Mouse (Mus musculus) limb, embryonic 14.5 days (tissue): ENCODE data around the gene AU021092. TPM values are rescaled to one million over a fixed set of nuclear protein-coding genes. Genes with fewer than 3 reads are reported as not detected.

ENCODE experiments used
- ATAC-seq: fragments of 200-750 bp; cut with Nextera tagmentation; 2 replicates; pipeline ENCODE4 v1.8.0; 2017; ENCODE audit warnings: low read depth, moderate number of reproducible peaks, moderate TSS enrichment; ENCODE audit not compliant: low FRiP score
- DNase-seq: peaks from one replicate; pipeline ENCODE4 v3.0.0-alpha.2; 2015; ENCODE audit warnings: low spot score
- H3K27ac ChIP-seq: fragments of 300-500 bp; sonication (generic); replicated peaks from 2 replicates; pipeline ENCODE4 v1.5.1; 2014; ENCODE audit warnings: low read depth, mild to moderate bottlenecking, low read length, moderate library complexity, mixed read lengths
- H3K27me3 ChIP-seq: fragments of 300-500 bp; sonication (generic); 2 replicates; pipeline ENCODE4 v1.6.1; 2014; ENCODE audit warnings: low read length, mixed read lengths; ENCODE audit not compliant: control insufficient read depth, insufficient read depth
- H3K36me3 ChIP-seq: fragments of 300-500 bp; sonication (generic); 2 replicates; pipeline ENCODE4 v1.6.1; 2014; ENCODE audit warnings: mild to moderate bottlenecking, low read length, moderate library complexity, mixed read lengths; ENCODE audit not compliant: control insufficient read depth, insufficient read depth
- H3K4me1 ChIP-seq: fragments of 300-500 bp; sonication (generic); 2 replicates; pipeline ENCODE4 v1.6.1; 2014; ENCODE audit warnings: antibody characterized with exemption, low read length, mixed read lengths; ENCODE audit not compliant: control insufficient read depth, insufficient read depth
- H3K4me2 ChIP-seq: fragments of 300-500 bp; sonication (generic); replicated peaks from 2 replicates; pipeline ENCODE4 v1.6.1; 2014; ENCODE audit warnings: low read depth, mild to moderate bottlenecking, low read length, moderate library complexity; ENCODE audit not compliant: severe bottlenecking
- H3K4me3 ChIP-seq: fragments of 300-500 bp; sonication (generic); replicated peaks from 2 replicates; pipeline ENCODE4 v1.5.1; 2014; ENCODE audit warnings: low read length
- H3K9ac ChIP-seq: fragments of 300-500 bp; sonication (generic); 2 replicates; pipeline ENCODE4 v1.6.1; 2014; ENCODE audit warnings: mild to moderate bottlenecking, low read depth, low read length, moderate library complexity; ENCODE audit not compliant: severe bottlenecking
- H3K9me3 ChIP-seq: fragments of 300-500 bp; sonication (generic); 2 replicates; pipeline ENCODE4 v1.6.1; 2016; ENCODE audit warnings: low read length; ENCODE audit not compliant: control insufficient read depth
- POLR2A ChIP-seq: fragments of 200-500 bp; IDR thresholded peaks from 2 replicates; pipeline ENCODE4 v1.8.0; 2012; ENCODE audit warnings: inconsistent platforms, mild to moderate bottlenecking, moderate library complexity, borderline replicate concordance; ENCODE audit not compliant: insufficient read depth, insufficient read length; ENCODE audit errors: extremely low read depth
- WGBS: fragments of 180-500 bp; shearing (Covaris S2); extraction: QIAGEN DNeasy Blood & Tissue Kit; methylation state at CpG from one replicate; pipeline ENCODE4 v1.1.7; 2014; 5-methylcytosine and 5-hydroxymethylcytosine counted together
- polyA plus RNA-seq, 2 experiments: library from polyadenylated mRNA; depleted of rRNA in 1 of 2; stranded (reverse) in 1 of 2; unstranded in 1 of 2; fragments of >200 nt; fragmentation: Nextera tagmentation in 1 of 2; extraction: Ambion mirVana in 1 of 2; gene quantifications; 2 replicates each; pipeline versions ENCODE4 v1.2.1 to v1.2.3; 2012 to 2014

The AU021092 gene
- polyA plus RNA-seq, 2 experiments: 2.5 to 2.9 TPM

DNA sequence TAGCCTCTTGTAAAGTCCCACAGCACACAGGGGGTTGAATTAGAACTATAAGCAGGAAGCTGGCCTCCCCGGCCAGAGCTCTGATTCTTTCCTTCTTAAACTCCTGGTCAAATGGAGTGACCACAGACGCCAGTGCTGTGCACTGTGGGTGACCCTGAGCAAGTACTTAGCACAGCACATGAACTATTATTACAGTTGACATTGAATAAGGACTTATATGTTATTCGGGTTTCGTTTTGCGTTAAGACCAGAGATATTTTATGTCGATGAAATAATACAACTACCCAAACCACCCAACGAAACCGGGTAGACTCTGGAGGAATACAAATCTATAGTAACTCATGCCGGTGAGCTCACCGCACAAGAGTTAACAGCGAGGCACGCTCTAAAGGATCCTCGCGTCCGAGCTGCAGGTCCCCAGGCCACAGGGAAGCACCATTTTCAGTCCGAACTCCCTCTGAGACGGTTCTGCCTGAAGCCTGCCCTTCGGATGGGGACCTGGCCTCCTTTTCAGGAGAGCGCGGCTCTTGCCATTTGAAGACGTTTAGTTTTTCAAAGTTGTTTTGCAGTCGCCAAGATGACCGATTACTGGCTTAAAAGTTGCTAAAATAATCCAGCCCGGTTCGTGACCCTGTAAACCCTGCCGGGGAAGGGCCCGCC, 33.1 kb upstream of the AU021092 start:
- H3K4me2 ChIP-seq: peak overlapping the region; percentile 72
- peak overlapping the region; percentile 70 for H3K27ac ChIP-seq
- DNase-seq: no peak
- H3K4me3 ChIP-seq: peak overlapping the region; percentile 56
- H3K9ac ChIP-seq: peak overlapping the region; percentile 71
- H3K9me3 ChIP-seq: no peaks in the 10 kb centered on the region
- no peak for TF ChIP-seq POLR2A
- no peak for ATAC-seq
- no peaks in the 10 kb centered on the region for H3K27me3 ChIP-seq
- 0 out of 2 replicates have a peak, but pooled peaks cover 6% of the 10 kb centered on the region for H3K36me3 ChIP-seq
- peaks cover 5% of the 10 kb centered on the region; the same call in 1 of the 2 replicates for H3K4me1 ChIP-seq
- 2% methylated on average over 27 of the region's 27 CpGs for WGBS

GRCm38 (mm10) chr16:5254346-5255025, 32.4 kb upstream of the AU021092 start:
- Histone ChIP-seq H3K27ac (peak overlapping the region; percentile 70), H3K36me3 (peaks cover 9% of the 10 kb centered on the region; the same call in 1 of the 2 replicates), H3K9ac (peak overlapping the region; percentile 71), H3K9me3 (no peaks in the 10 kb centered on the region), H3K27me3 (no peaks in the 10 kb centered on the region), H3K4me1 (peaks cover 5% of the 10 kb centered on the region; the same call in 1 of the 2 replicates), H3K4me2 (peak overlapping the region; percentile 72), H3K4me3 (peak overlapping the region; percentile 56)
- WGBS: 4% methylated on average over 15 of the region's 15 CpGs
- TF ChIP-seq POLR2A: no peak
- DNase-seq: peak; percentile 89
- ATAC-seq: peak; percentile 66

- DNase-seq (no peak), ATAC-seq (no peak)
- H3K4me1 ChIP-seq: peaks cover 5% of the 10 kb centered on the region; the same call in 1 of the 2 replicates
- no peaks in the 10 kb centered on the region for H3K9me3 ChIP-seq
- H3K4me3 ChIP-seq: no peak overlapping the region
- no peak overlapping the region for H3K9ac ChIP-seq
- H3K36me3 ChIP-seq: peaks cover 30% of the 10 kb centered on the region
- H3K4me2 ChIP-seq: no peak overlapping the region
- H3K27ac ChIP-seq: no peak overlapping the region
- no peak for TF ChIP-seq POLR2A
- whole genome bisulfite sequencing: 92% methylated on average over 2 of the region's 2 CpGs
- no peaks in the 10 kb centered on the region for H3K27me3 ChIP-seq
These were observed 30.2 kb upstream of the AU021092 start for GRCm38 (mm10) chr16:5252260-5252659.

DNA sequence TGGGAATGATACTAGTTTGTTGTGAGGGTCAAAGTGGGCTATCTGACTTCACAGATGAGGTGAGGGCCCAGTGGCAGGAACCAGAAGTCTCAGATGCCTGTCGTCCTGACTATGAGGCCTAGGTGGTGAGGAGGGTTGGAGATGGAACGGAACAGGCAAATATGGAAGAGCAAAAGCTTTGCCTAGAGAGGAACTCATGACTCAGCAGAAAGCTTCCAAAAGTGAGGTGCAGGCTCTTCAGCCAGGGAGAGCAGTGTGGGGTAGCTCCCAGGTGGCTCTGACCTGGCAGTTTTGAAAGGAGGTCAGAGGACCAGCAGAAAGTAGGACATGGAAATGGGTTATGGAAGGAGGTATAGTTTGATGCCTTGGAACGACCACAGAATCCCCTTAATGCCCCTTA, 28.8 kb upstream of the AU021092 start:
- DNase-seq (no peak), ATAC-seq (no peak)
- no peak for TF ChIP-seq POLR2A
- Histone ChIP-seq H3K9ac (no peak overlapping the region), H3K4me3 (no peak overlapping the region), H3K36me3 (peaks cover 39% of the 10 kb centered on the region), H3K4me1 (peaks cover 5% of the 10 kb centered on the region; the same call in 1 of the 2 replicates), H3K9me3 (no peaks in the 10 kb centered on the region), H3K27ac (no peak overlapping the region), H3K27me3 (no peaks in the 10 kb centered on the region), H3K4me2 (no peak overlapping the region)
- WGBS: 94% methylated on average over 3 of the region's 3 CpGs

- H3K27ac ChIP-seq: no peak overlapping the region
- H3K4me3 ChIP-seq: no peak overlapping the region
- ATAC-seq: no peak
- TF ChIP-seq POLR2A: no peak
- H3K4me2 ChIP-seq: no peak overlapping the region
- peaks cover 90% of the 10 kb centered on the region for H3K36me3 ChIP-seq
- H3K27me3 ChIP-seq: no peaks in the 10 kb centered on the region
- no peak for DNase-seq
- no peaks in the 10 kb centered on the region for H3K4me1 ChIP-seq
- no peak overlapping the region for H3K9ac ChIP-seq
- H3K9me3 ChIP-seq: no peaks in the 10 kb centered on the region
- WGBS: 35% methylated on average over 7 of the region's 7 CpGs
These were observed 22.3 kb upstream of the AU021092 start for GRCm38 (mm10) chr16:5244411-5244810.
